Mouse (Mus musculus) hindbrain, embryonic 11.5 days (tissue): Measurements from ENCODE around the gene Atxn7l1. TPM values are rescaled to one million over a fixed set of nuclear protein-coding genes. Genes with fewer than 3 reads are reported as not detected.
A peak's percentile ranks its signal among the peaks of the same experiment; 100 is the strongest.

Experiments used
- ATAC-seq: fragments of 200-750 bp; cut with Nextera tagmentation; 2 replicates; pipeline ENCODE4 v1.8.0; 2017; ENCODE audit warnings: mild to moderate bottlenecking, moderate TSS enrichment, moderate library complexity; ENCODE audit not compliant: low FRiP score
- DNase-seq: peaks from one replicate; pipeline ENCODE4 v3.0.0-alpha.2; 2015; ENCODE audit warnings: low spot score
- H3K27ac ChIP-seq: fragments of 300-500 bp; sonication (generic); 2 replicates; pipeline ENCODE4 v1.5.1; 2014; ENCODE audit warnings: mild to moderate bottlenecking, low read depth, low read length
- H3K27me3 ChIP-seq: fragments of 300-500 bp; sonication (generic); 2 replicates; pipeline ENCODE4 v1.6.1; 2014; ENCODE audit warnings: mild to moderate bottlenecking, low read length, moderate library complexity, mixed read lengths; ENCODE audit not compliant: control insufficient read depth, insufficient read depth
- H3K36me3 ChIP-seq: fragments of 300-500 bp; sonication (generic); 2 replicates; pipeline ENCODE4 v1.6.1; 2014; ENCODE audit warnings: mild to moderate bottlenecking, low read length, moderate library complexity, mixed read lengths; ENCODE audit not compliant: control insufficient read depth, insufficient read depth
- H3K4me1 ChIP-seq: fragments of 300-500 bp; sonication (generic); replicated peaks from 2 replicates; pipeline ENCODE4 v1.6.1; 2014; ENCODE audit warnings: low read length, mixed read lengths; ENCODE audit not compliant: control insufficient read depth, insufficient read depth
- H3K4me2 ChIP-seq: fragments of 300-500 bp; sonication (generic); replicated peaks from 2 replicates; pipeline ENCODE4 v1.6.1; 2014; ENCODE audit warnings: mild to moderate bottlenecking, low read depth, low read length
- H3K4me3 ChIP-seq: fragments of 300-500 bp; sonication (generic); 2 replicates; pipeline ENCODE4 v1.5.1; 2014; ENCODE audit warnings: low read depth, low read length
- H3K9ac ChIP-seq: fragments of 300-500 bp; sonication (generic); 2 replicates; pipeline ENCODE4 v1.6.1; 2014; ENCODE audit warnings: low read depth, low read length
- H3K9me3 ChIP-seq: fragments of 300-500 bp; sonication (generic); 2 replicates; pipeline ENCODE4 v1.6.1; 2016; ENCODE audit warnings: low read length; ENCODE audit not compliant: control insufficient read depth
- WGBS: fragments of 180-500 bp; shearing (Covaris S2); extraction: QIAGEN DNeasy Blood & Tissue Kit; methylation state at CpG from one replicate; pipeline ENCODE4 v1.1.7; 2014; 5-methylcytosine and 5-hydroxymethylcytosine counted together
- polyA plus RNA-seq: library from polyadenylated mRNA; unstranded; fragments of >200 nt; fragmentation: Nextera tagmentation; extraction: Ambion mirVana; gene quantifications from 2 replicates; pipeline ENCODE4 v1.2.1, GENCODE M21; 2014

Gene Atxn7l1
- polyA plus RNA-seq, 1 experiment from 2014 or later = 21.1 TPM

- H3K9me3 ChIP-seq = no peaks in the 10 kb centered on the region
- H3K4me1 ChIP-seq = peaks cover 6% of the 10 kb centered on the region; the same call in 1 of the 2 replicates
- no peak overlapping the region for H3K4me3 ChIP-seq
- no peak overlapping the region for H3K27ac ChIP-seq
- no peak overlapping the region for H3K9ac ChIP-seq
- no peaks in the 10 kb centered on the region for H3K27me3 ChIP-seq
- H3K36me3 ChIP-seq = no peaks in the 10 kb centered on the region
- ATAC-seq (no peak), DNase-seq (no peak)
- WGBS = 76% methylated on average over 6 of the region's 6 CpGs
- H3K4me2 ChIP-seq = no peak overlapping the region
These were observed 50.3 kb downstream of the Atxn7l1 start for GRCm38 (mm10) chr12:33197746-33198145.

- no peaks in the 10 kb centered on the region for H3K36me3 ChIP-seq
- no peak overlapping the region for H3K9ac ChIP-seq
- WGBS = 94% methylated on average over 4 of the region's 6 CpGs
These were observed 53.6 kb downstream of the Atxn7l1 start for GRCm38 (mm10) chr12:33201068-33201467.

GRCm38 (mm10) chr12:33201491-33202210, 54.2 kb downstream of the Atxn7l1 start:
- H3K4me2 ChIP-seq = no peak overlapping the region
- H3K4me3 ChIP-seq = no peak overlapping the region
- no peaks in the 10 kb centered on the region for H3K36me3 ChIP-seq
- WGBS = 72% methylated on average over 7 of the region's 7 CpGs
- no peak overlapping the region for H3K27ac ChIP-seq
- H3K9me3 ChIP-seq = no peaks in the 10 kb centered on the region
- H3K27me3 ChIP-seq = no peaks in the 10 kb centered on the region
- no peak overlapping the region for H3K9ac ChIP-seq
- DNase-seq (no peak), ATAC-seq (no peak)
- H3K4me1 ChIP-seq = no peaks in the 10 kb centered on the region

More at GRCm38 (mm10) chr12:33201068-33201467, 53.6 kb downstream of the Atxn7l1 start:
- DNase-seq = no peak
- Histone ChIP-seq H3K4me2 (no peak overlapping the region), H3K4me1 (no peaks in the 10 kb centered on the region), H3K9me3 (no peaks in the 10 kb centered on the region), H3K27ac (no peak overlapping the region), H3K27me3 (no peaks in the 10 kb centered on the region), H3K4me3 (no peak overlapping the region)
- 0 out of 2 replicates have a peak, but pooled peaks have one; percentile 23 for ATAC-seq

DNA sequence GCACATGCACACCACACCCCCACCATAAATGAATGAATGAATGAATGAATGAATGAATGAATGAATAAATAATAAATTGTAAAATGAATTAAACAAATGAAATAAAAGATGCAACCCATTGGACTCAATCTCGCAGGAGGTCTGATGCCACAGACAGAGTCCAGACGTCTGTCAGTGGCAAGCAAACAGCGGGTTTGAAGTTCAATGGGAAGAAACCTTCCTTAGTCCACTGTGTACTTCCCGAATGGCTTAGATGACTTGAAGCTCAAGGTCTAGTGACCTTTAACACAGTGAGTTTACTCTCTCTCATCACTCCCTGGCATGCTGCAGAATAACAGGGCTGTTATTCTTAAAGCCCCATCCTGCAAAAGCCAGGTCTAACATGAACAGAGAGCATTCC, 57.8 kb downstream of the Atxn7l1 start:
- Histone ChIP-seq H3K9me3 (no peaks in the 10 kb centered on the region), H3K9ac (no peak overlapping the region), H3K27ac (no peak overlapping the region), H3K4me1 (no peaks in the 10 kb centered on the region), H3K36me3 (no peaks in the 10 kb centered on the region), H3K4me2 (no peak overlapping the region), H3K4me3 (no peak overlapping the region), H3K27me3 (no peaks in the 10 kb centered on the region)
- no peak for ATAC-seq
- DNase-seq = no peak
- 89% methylated on average over 4 of the region's 4 CpGs for WGBS

DNA sequence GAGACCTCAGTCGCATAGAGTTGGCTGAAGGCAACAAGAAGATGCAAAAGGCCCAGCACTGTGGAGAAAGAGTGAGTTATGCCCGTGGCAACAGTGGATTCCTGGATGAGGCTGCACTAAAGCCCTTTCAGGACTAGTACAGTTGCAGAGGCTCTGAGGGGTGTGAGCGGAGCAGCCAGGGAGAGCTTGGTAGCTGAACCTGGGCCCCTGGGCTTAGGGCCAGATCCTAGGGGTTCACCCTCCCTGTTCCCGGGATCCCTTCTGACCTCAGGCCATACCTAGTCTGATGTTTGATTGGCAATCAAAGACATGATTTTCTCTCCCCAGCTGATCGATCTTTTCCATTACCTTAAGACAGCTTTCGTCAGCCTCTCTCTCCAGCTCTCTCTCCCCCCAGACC, 58.8 kb downstream of the Atxn7l1 start:
- no peak overlapping the region for H3K9ac ChIP-seq
- no peaks in the 10 kb centered on the region for H3K4me1 ChIP-seq
- H3K27ac ChIP-seq = no peak overlapping the region
- ATAC-seq (no peak), DNase-seq (no peak)
- 92% methylated on average over 6 of the region's 6 CpGs for WGBS
- H3K9me3 ChIP-seq = no peaks in the 10 kb centered on the region
- H3K27me3 ChIP-seq = no peaks in the 10 kb centered on the region
- no peak overlapping the region for H3K4me2 ChIP-seq
- H3K36me3 ChIP-seq = no peaks in the 10 kb centered on the region
- no peak overlapping the region for H3K4me3 ChIP-seq

DNA sequence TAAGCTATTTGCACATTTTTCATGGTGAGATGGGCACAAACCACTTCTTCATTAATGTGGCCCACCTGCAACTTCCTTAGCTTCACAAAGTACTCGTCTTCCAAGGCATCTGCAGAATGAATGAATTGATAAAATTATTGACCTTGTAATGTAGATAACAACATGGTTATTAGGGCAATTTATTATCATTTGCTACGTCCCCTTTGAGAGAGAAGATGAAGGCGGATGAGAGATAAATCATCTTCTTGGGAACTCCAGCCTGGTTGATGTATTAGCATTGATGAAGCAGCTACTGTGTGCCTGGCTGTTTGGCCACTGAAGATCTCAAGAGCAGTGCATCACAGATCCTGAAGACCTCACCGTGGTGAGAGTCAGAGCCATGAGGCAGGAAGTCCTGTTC, 63.4 kb downstream of the Atxn7l1 start:
- H3K4me1 ChIP-seq = no peaks in the 10 kb centered on the region
- H3K9ac ChIP-seq = no peak overlapping the region
- H3K4me2 ChIP-seq = no peak overlapping the region
- H3K36me3 ChIP-seq = no peaks in the 10 kb centered on the region
- DNase-seq (no peak), ATAC-seq (no peak)
- no peaks in the 10 kb centered on the region for H3K27me3 ChIP-seq
- H3K4me3 ChIP-seq = no peak overlapping the region
- no peak overlapping the region for H3K27ac ChIP-seq
- H3K9me3 ChIP-seq = no peaks in the 10 kb centered on the region
- 81% methylated on average over 4 of the region's 4 CpGs for WGBS

DNA sequence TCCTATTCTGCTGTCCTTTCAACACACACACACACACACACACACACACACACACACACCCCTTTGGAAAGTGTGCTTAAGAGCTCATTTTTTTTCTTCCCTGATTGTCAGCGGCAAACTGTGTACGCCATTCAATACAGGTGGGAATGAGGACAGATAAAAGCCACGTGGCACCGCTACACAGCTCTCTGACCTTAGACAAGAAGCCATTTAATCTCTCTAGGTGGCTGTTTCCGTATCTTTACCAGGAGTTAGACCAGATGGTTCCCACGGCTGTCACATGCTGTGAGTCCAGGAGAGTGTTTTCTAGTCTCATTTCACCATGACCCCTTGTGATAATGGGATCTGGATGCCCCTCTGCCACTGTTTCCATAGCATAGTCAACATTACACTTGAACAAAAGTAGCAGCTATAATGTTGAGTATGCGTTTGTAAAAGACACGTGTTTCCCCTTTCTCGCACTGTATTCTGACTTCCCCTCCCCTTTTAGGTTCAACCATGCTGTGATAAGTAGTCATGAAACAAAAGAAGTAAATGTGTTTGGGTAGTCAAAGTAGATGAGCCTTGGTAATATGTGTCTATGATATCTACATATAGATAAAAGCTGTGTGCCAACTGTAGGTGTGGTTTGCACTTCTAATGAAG, 70.8 kb downstream of the Atxn7l1 start:
- H3K4me2 ChIP-seq = no peak overlapping the region
- H3K36me3 ChIP-seq = no peaks in the 10 kb centered on the region
- ATAC-seq = no peak
- H3K9me3 ChIP-seq = no peaks in the 10 kb centered on the region
- no peaks in the 10 kb centered on the region for H3K27me3 ChIP-seq
- no peak overlapping the region for H3K4me3 ChIP-seq
- WGBS = 79% methylated on average over 9 of the region's 9 CpGs
- 0 out of 2 replicates have a peak, but pooled peaks cover 2% of the 10 kb centered on the region for H3K4me1 ChIP-seq
- H3K9ac ChIP-seq = no peak overlapping the region
- no peak overlapping the region for H3K27ac ChIP-seq
- no peak for DNase-seq

DNA sequence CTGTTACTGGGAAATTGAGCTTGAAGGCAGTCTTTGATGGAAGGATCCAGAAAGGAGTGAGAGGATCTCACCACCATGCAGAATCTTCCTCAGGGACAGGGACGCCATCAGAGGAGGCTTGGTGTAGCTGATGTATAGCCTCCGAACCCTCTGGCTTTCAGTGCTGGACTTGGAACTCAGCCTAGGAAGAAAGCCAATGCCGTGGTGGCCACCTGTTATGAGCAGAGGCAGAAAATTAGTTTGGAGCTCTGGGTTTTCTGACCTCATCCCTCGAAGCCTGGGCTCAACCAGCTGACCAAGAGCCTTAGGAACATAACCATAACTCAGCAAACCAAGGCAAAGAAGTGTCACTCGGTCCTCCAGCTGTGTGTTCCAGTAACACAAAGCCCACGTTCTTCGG, 71.9 kb downstream of the Atxn7l1 start:
- H3K27me3 ChIP-seq = no peaks in the 10 kb centered on the region
- H3K9me3 ChIP-seq = no peaks in the 10 kb centered on the region
- no peak overlapping the region for H3K27ac ChIP-seq
- no peak overlapping the region for H3K4me3 ChIP-seq
- WGBS = 91% methylated on average over 7 of the region's 7 CpGs
- DNase-seq = no peak
- no peak for ATAC-seq
- no peak overlapping the region for H3K4me2 ChIP-seq
- H3K36me3 ChIP-seq = no peaks in the 10 kb centered on the region
- 0 out of 2 replicates have a peak, but pooled peaks cover 2% of the 10 kb centered on the region for H3K4me1 ChIP-seq
- no peak overlapping the region for H3K9ac ChIP-seq

DNA sequence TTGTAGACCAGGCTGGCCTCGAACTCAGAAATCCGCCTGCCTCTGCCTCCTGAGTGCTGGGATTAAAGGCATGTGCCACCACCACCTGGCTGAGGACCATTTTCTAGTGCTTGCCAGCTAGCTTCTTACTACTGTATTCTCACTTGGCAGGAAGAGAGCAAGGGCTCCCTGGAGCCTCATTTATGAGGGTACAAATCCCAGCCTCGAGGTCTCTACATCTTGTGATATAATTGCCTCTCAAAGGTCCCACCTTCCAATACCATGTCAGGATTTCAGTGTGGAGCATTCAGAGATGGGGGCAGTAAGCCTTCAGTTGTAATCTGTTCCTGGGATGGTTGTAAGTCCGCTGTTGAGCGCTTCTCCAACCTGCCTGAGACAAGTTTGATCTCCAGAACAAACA, 72.6 kb downstream of the Atxn7l1 start:
- Histone ChIP-seq H3K36me3 (no peaks in the 10 kb centered on the region), H3K4me2 (no peak overlapping the region), H3K9me3 (no peaks in the 10 kb centered on the region), H3K4me1 (0 out of 2 replicates have a peak, but pooled peaks cover 2% of the 10 kb centered on the region), H3K27ac (0 out of 2 replicates have a peak overlapping the region, but pooled peaks have one; percentile 20), H3K9ac (no peak overlapping the region), H3K27me3 (no peaks in the 10 kb centered on the region), H3K4me3 (no peak overlapping the region)
- DNase-seq = no peak
- 85% methylated on average over 4 of the region's 5 CpGs for WGBS
- no peak for ATAC-seq
